Mouse (Mus musculus): ENCODE measurements around the gene Rgp1. TPM values are rescaled to one million over a fixed set of nuclear protein-coding genes. Genes with fewer than 3 reads are reported as not detected.

Gene Rgp1
- total RNA-seq, 2 experiments from 2014 or later, result 24.3 to 27.9 TPM

DNA sequence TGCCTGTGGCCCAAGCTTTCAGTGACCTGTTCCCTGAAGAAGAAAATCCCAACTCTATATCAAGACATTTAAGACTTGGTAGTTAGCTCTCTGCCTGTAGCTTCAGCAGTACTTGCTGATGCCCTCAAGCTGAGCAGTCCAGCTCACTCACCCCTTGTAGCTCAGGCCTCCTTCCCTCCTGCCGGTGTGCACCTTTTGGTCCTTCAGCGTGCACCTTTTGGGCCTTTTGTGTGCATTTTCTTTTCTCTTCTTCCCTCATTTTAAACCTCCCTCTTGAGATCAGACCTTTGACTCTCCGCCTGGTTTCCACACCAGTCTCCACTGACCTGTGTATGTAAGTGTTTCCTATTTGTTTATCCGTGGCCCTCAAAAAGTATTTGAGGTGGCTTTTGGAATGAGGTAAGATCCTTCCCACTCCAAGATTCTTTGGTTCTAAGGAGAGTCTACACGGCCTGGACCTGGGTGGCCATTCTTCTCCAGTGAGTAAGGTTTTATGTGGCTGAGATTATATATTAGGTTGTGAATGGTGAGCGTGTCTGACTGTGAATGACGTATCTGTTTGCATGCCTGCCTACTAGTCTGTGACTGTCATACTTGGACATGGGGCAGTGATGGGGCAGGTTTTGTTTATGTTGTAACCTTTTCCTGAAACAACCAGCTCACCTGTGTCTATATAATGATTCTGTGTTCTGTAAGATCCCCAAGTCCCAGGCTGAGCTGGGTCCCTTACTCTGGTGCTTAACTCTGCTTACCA, 56.3 kb downstream of the Rgp1 start:
- no peak for DNase-seq

DNA sequence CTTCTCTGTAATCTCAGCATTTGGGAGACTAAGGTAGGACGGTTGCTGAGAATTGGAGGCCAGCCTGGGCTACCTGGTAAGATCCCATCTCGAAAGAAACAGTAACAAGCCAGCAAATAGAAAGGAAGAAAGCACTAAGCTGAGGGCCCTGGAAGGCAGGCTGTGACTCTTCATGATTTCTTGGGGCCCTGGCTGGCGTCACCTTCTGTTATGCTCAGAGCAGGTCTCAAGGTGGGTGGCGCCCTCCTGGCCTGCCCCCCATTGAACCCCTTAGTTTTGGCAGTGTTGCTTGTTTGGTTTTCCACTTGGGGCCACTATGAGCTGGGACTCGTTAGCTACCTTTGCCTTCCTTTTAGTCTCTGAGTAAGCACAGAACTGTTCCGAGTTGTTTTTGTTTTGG, 58.2 kb downstream of the Rgp1 start:
- no peak for DNase-seq

Small RNAs within 50 kb of the gene (microRNA-seq; reads per million reads assigned to microRNA genes)
- 0.76 to 2.7 reads per million in 2 experiments for gene Gm25262

Other genes starting within 250 kb of the Rgp1 start
- gene Rusc2, start 196.7 kb upstream of the Rgp1 start, total RNA-seq (2021), result 10 to 100 TPM; 50.5 to 53.9 TPM
- gene Fam166b, start 149.6 kb upstream of the Rgp1 start, total RNA-seq (2021), result under 1 TPM in 1 of 2 experiments, not detected in 1; 0.26 TPM
- gene Tesk1, start 136.8 kb upstream of the Rgp1 start, total RNA-seq (2021), result 10 to 100 TPM; 30.8 to 32.7 TPM
- gene Cd72, start 124.1 kb upstream of the Rgp1 start, total RNA-seq (2021), result 1 to 10 TPM in 1 of 2 experiments, under 1 TPM in 1; 0.82 to 4.7 TPM
- gene Sit1, start 95.0 kb upstream of the Rgp1 start, total RNA-seq (2021), result 1 to 10 TPM in 1 of 2 experiments, not detected in 1; 1.1 TPM
- gene Ccdc107, start 85.8 kb upstream of the Rgp1 start, total RNA-seq (2021), result 10 to 100 TPM; 29.2 to 31.7 TPM
- gene Arhgef39, start 79.0 kb upstream of the Rgp1 start, total RNA-seq (2021), result under 1 TPM in 1 of 2 experiments, not detected in 1; 0.64 TPM
- under 1 TPM in 1 of 2 experiments, not detected in 1; 0.36 TPM for gene Car9, start 71.7 kb upstream of the Rgp1 start, total RNA-seq (2021)
- gene Tpm2, start 55.0 kb upstream of the Rgp1 start, total RNA-seq (2021), result 10 to 100 TPM; 32.1 to 35.2 TPM
- 10 to 100 TPM; 38.4 to 52.4 TPM for gene Creb3, start 16.4 kb upstream of the Rgp1 start, total RNA-seq (2021)
- 100 to 1,000 TPM in 1 of 2 experiments, 10 to 100 TPM in 1; 98.2 to 111 TPM for gene Tln1, start 16.0 kb upstream of the Rgp1 start, total RNA-seq (2021)
- 10 to 100 TPM in 1 of 2 experiments, 1 to 10 TPM in 1; 9.3 to 10.8 TPM for gene Gba2, start 158 bp downstream of the Rgp1 start, total RNA-seq (2021)
- gene Msmp, start 5.8 kb downstream of the Rgp1 start, total RNA-seq (2021), result under 1 TPM in 1 of 2 experiments, not detected in 1; 0.54 TPM
- gene Npr2, start 53.2 kb downstream of the Rgp1 start, total RNA-seq (2021), result 10 to 100 TPM; 39.7 to 42.1 TPM
- gene Spag8, start 74.9 kb downstream of the Rgp1 start, total RNA-seq (2021), result not detected
- gene Hint2, start 77.8 kb downstream of the Rgp1 start, total RNA-seq (2021), result 100 to 1,000 TPM; 163 to 173 TPM
- 10 to 100 TPM; 20.0 to 21.0 TPM for gene Tmem8b, start 90.3 kb downstream of the Rgp1 start, total RNA-seq (2021)
- gene Fam221b, start 90.4 kb downstream of the Rgp1 start, total RNA-seq (2021), result under 1 TPM; 0.15 to 0.28 TPM
- gene Olfr70, start 122.1 kb downstream of the Rgp1 start, total RNA-seq (2021), result not detected
- gene Olfr71, start 131.5 kb downstream of the Rgp1 start, total RNA-seq (2021), result not detected
- gene Hrct1, start 148.5 kb downstream of the Rgp1 start, total RNA-seq (2021), result 1 to 10 TPM; 4.2 to 4.9 TPM
- 1 to 10 TPM; 3.4 to 4.5 TPM for gene Spaar, start 151.3 kb downstream of the Rgp1 start, total RNA-seq (2021)
- gene Olfr159, start 192.3 kb downstream of the Rgp1 start, total RNA-seq (2021), result not detected
- not detected for gene Olfr156, start 245.2 kb downstream of the Rgp1 start, total RNA-seq (2021)